Mouse (Mus musculus) mouse embryonic stem cell (cell line): ENCODE measurements around the gene Gm43191.

Experiments used
- in situ Hi-C, 2 experiments: fragments of 300-500 bp; cut with MboI; formaldehyde crosslinking; loops; 1 replicate in 1 of 2; 3 replicates in 1 of 2; pipeline ENCODE4 v1.14.3; 2019 to 2020; ENCODE audit warnings: low sequenced_read_pairs in 2 of 2, low pct_unique_long_range_greater_than_20kb in 1 of 2, mixed read lengths in 1 of 2; ENCODE audit not compliant: unreplicated experiment in 1 of 2

The Gm43191 gene

DNA sequence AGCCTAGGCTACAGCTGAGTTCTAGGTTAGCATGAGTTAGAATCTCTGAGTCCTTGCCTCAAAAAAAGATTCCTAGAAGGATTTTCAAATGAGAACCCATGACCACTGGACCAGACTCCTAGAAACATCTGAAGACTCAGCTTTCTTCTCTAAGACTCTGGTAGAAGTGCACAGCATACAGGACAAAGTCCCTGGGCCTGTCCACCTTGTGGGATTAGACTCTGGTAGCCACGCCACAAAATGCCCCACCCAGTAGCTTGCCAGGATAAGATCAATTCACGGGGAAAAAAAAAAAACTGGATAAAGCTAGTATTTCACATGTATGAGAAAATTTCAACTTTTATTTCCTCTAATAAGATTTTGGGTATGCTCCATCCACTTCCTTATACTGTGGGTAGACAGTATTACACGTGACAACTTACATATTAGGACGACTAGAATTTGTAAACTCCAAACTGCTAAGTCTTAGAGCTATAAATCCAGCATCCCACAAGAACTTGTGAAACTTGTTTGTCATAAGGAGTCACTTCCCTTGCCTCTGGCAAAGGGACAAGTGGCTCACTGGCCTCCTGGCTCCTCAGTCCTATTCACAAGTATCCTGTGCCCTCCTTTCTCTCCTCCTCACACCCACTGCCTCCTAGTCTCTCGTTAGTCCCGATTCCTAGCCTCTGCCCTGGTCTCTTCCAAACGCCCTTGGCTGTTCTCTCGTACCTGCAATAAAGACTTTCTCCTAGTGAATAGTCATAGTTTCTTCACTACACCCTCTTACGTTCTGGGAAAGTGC is 43.2 kb downstream of the Gm43191 start:
- in situ Hi-C loops, result no loop called here

DNA sequence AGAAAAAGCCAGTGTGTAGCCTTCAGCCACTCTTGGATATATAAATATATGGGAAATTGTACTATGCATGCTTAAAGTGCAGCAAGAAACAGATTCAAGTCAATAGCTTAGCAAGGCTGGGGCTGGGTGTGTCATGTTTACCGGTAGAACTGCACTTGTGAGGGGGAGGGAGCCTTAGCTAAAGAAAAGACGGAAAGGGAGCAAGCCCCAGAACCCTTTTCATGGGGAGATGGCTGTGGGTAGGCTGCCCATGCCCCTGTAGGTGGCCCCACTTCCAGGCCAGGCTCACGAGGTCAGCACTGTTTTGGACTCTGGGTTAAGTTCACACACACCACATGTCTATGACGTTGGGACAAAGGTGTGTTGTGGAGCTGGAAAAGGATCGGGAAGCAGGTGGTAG is 45.3 kb downstream of the Gm43191 start:
- in situ Hi-C loops, result no loop called here

DNA sequence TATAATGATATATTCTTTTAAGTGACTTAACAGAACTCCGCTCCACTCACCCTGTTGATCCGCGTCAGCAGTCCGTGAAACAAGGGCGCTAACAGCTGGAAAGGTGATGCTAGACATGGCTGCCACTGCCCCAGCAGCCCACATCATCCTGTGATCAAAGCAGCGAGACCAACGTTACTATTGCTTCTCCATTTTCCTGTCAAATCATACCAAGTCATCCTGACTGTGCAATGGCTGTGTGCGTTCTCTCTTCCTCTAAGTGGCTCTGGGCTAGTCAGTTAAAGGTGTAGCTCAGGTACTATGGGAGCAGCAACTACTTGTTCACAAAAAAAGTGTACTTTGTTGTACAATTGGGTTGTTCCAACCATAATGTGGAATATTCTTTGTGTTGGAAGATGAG is 46.2 kb downstream of the Gm43191 start:
- in situ Hi-C loops, result no loop called here

DNA sequence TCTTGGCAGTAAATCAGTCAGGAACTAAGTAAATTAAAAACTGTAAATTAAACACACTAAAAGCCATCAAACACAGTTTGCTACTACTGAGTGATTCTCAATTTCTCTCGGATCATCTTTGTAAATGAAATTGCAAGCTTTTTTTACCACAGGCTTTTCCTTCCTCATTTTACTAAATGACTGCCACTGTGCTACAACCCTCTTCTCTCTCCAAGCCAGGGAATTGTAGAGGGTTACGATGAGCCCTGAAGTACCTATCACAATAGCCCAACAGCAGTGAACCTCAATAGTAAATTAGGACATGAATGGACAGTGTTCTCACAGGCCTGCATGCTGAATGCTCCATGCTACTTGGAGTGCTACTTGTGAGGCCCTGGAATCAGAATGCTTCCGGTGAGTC is 47.0 kb downstream of the Gm43191 start:
- in situ Hi-C loops, result no loop called here

DNA sequence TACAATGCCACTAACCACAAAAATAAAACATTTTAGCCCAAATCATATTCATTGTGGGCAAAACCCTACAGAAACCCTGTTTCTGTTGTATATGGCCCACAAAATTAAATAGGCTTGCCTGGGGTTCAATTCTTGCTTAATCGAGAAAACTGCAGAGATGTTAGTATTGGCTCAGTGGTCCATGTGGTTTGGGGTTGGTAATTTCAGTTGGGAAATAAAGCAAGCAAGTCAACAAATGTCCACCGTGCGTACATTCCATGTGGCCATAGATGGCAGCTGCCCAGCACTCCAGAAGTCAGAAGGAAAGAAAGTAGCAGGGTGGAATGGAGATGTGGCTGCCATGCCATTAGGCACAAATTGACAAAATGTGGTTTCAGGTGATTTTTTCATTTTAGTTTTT is 48.1 kb downstream of the Gm43191 start:
- in situ Hi-C loops, result no loop called here

DNA sequence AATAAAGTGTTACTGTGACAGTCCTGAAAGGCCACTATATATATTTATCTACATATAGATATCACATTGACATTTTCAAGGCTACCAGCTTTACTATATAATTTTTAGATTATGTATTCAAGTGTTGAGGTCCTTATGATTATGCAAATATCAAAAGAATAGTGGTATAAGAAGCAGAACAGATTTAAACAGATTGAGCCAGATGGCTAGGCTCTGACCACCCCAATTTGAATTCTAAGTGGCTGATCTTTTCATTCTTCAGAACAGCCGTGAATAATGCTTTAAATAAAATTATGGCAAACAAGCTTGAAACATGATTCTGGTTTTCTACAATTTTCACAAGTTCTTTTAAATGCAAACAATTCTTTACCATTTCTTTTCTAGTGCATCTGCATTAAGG is 49.6 kb downstream of the Gm43191 start:
- in situ Hi-C loops, result no loop called here

DNA sequence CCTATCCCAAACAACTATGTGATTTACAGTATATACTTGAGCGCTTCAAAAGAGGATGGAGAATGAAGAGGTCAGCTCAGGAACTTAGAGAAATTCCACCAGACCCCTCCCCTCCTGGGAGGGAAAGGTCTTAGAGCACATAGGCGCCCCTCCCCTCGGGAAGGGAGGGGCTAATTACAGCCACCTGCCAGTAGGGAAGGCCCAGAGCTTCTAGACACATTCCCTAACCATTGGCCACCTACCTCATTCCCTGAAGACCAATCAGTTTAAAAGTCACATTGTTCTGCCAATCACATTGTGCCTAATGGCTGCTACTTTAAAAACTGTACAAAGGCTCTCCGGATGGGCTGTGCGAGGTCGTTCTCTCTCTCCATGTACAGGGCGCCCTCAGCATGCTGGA is 58.4 kb downstream of the Gm43191 start:
- in situ Hi-C loops, result no loop called here

DNA sequence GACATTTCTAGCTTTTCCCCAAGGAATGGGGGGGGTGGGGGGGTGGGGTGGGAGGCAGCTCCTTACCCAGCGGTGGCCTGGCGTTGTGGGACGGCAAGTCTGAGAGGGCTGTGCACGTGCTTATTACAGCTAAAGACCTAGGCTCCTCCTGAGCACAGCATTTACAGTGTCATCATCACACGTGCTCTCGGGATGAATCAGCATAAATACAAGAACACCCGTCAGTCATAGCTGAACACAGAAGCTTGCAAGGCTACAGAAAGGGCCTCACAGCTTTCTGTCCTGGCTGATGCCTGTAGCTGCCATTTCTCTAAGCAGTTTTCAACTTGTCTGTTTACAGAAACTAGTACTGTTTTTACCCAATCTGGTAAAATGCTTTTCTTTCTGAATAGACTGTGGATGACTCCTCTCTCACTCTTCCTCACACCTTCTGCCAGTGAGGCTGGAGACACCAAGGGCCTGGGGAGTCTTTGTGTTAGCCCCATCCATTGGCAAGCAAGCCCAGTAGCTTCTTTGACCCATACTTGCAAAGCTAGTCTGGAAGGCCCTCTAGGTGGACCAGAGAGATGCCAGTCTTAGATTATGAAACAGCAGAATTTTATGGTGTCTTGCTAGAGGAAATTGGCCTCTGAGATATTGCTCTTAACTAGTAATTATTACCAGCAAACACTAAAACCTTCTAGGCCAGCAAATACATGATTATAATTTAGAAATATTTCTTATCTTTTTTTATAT is 60.3 kb downstream of the Gm43191 start:
- in situ Hi-C loops, result no loop called here

DNA sequence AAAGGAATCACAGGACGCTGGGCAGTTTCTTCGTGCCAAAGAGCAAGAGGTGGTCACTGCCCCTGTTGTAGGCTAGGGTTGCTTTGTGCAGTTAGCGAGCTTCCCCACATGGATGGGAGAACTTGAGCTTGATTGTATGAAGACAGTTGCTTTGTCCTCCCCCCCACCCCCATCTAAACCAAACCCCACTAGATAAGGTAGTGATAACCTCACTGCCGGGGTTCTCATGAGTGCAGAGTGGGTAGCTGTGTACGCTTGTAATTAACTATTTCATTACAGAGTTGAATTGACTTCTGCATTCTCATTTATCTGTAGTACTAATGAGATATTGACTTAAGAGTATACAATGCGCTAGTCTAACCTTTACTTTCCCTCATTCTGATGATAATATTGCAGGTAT is 62.2 kb downstream of the Gm43191 start:
- in situ Hi-C loops, result no loop called here

DNA sequence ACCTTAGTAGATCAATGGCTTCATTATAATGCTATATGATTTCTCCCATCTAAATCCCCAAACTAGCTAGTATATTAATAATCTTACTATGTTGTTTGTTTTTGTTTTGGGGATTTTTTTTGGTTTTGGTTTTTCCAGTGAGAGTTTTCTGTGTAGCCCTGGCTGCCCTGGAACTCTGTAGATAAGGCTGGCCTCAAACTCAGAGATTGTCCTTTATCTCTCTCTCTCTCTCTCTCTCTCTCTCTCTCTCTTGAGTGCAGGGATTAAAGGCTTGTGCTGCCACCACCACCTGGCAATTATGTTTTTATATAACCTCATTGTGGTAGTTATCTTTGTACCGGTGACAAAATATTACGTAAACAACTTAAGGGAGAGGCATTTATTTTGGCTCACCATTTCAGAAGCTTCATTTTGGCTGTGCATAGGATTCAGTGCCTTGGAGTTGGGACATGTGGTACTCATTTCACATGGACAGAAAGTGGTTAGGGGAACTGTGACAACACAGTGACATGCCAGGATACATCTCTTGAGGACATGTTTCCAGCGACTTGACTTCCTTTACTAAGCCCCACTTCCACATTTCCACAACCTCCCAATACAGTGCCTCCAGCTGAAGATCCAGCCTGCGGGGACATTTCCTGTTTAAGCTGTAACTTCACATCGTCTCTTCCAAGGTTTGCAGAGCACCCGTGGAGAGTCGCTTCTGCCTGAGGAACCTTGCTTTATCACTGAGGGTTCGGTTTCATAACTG is 65.6 kb downstream of the Gm43191 start:
- in situ Hi-C loops, result no loop called here

DNA sequence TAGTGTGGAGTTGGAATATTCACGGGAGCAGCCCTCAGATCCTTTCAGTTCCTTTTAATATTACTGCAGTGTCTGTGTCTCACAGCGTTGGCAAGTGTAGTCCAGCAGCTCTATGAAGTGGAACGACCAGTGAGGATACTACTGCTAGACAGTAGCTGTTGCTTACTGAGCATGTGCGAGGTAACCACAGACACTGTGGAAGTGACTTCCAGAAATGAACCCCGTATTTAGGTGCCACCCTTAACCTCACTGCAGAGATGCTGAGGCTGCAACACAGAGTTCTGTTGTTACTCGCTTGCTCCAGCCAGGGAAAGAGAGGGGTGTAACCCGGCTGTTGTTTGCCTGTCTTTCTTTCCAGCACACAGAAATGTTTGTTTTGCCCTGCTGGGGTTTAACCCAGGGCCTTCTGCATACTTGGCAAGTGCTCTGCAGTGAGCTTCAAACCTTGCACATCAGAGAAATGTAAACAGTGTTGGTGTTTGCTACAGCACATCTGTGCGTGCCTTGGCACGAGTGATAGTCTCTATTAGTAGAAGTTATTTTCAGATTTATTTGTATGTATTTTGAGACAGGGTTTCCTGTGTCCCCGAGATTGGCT is 66.7 kb downstream of the Gm43191 start, which contains the start of gene Trmt13:
Trmt13 (minus strand) TSS at position 293 of the 598 bp plus-strand sequence.
- in situ Hi-C loops, result no loop called here

DNA sequence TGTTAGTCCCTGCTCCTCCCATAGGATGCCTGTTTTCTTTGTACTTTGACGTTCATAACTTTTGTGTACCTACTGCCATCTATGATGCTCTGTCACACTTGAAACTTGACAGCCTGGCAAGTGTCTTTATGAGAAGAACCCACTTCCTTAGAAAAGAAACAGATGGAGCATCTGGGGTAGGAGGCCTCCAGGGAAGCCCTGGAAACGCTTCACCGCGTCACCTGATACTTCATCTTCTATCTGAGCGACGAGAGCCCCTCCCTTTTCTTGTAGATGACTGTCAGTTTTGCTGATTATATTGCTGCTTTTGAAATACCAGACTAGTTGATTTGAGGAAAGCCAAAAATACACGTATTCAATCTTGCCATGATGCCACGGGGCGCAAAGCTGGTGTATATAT is 76.5 kb downstream of the Gm43191 start:
- in situ Hi-C loops, result no loop called here

DNA sequence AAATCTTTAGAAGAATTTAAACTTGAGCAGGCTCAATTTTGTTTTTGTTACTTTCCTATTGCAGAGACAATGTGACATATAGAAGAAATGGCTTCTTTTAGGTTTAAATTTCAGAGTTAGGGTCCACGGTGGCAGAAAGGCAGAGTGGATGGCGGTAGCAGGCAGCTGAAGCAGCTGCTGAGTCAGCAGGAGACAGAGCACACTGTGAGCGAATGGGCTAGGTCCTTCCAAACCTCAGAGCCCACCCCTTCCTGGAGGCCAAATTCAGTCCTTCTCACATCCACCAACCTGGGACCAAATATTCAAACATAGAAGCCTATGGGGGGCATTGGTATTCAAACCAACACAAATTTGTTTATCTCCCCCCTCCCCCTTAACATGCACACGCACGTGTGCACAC is 79.3 kb downstream of the Gm43191 start:
- in situ Hi-C loops, result no loop called here

DNA sequence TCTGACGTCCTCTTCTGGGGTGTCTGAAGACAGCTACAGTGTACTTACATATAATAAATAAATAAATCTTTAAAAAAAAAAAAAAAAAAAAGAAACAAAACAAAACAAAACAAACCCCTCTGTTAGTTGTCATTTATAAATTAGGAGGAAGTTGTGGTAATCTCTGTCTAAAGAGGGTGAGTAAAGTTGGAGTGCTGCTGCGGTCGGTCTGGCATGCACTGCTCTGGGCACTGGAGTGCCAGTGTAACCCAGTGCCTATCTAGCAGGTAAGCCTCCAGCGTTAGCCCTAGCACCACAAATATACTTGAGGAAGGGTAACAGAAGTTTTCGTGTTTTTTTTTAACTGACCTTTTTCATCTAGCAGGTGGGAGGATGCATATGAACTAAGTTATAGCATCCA is 80.1 kb downstream of the Gm43191 start:
- in situ Hi-C loops, result no loop called here

DNA sequence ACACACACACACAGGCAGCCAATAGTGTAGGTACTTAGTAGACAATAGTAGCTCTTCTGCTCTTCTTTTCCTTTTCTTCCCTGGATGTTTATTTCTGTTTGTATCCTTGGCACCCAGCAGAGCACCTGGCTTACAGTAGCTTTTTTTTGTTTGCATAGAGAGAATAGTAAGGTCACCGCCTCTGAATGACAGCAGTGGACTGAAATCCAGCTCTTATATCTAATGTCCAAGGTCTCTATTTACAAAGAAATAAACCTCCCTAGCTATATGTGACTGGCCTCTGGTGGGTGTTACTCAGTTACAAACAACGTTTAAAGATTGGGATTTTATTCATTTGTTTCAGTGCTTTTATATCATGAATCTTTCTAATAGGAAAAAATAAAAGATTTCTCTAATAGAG is 81.4 kb downstream of the Gm43191 start:
- in situ Hi-C loops, result loop anchor here (25.0 kb wide), 1 partner anchor 262 kb away; no protein-coding TSS in a partner anchor

DNA sequence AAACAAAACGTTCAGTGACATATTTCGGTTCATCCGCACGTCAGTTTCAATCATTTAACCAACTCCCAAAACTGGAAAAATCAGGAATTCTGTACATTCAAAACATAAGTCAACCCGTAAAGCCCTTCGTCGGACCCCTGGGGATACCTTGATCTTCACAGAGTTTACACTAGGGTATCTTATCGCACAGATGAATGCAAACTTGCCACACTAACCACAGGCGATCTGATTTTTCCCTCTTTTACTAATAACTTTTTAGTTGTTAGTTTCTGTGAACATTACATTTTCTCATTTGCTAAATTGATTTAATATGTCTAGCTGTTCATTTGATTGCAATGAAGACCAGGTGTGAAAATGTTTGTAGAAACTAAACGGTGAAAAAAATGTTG is 85.5 kb downstream of the Gm43191 start:
- in situ Hi-C loops, result loop anchor here (25.0 kb wide), 1 partner anchor 258 kb away; no protein-coding TSS in a partner anchor

DNA sequence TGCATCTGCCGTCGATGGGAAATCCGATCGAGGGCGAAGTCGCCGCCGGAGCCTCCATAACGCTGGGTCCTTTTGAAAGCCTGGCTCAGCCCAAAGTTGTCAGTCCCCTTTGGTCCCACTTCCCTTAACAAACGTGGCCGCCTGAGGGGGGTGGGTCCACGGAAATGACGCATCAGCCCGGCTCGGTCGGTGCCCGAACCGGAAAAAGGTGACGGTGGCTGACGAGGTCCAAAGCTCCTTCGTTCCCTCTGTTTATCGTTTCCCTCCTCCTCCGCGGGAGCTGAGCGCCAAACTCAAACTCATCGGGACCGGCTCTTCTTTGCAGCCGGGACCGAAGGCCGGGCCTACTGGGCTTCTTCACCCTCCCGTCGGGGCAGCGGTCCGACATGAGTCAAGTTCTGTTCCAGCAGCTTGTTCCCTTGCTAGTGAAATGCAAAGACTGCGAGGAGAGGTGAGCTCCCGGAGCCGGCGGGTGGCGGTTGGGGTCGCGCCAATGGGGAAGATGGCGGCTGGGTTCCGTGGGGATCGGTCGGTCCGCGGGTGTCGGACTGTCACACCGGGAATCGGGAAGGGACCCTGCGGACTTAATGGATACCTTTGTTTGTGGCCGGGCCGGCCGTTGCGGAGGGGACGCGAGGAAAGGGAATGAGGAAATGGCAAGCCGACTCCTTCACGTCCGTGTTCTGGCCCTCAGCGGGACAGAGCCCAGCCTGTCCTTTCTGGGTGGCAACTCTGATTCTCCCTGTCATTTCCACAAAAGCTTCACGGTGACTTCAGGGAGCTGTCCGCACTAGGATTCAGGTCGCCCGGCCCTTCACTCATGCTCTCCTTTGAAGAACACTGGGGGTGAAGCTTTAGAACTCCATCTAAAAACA is 86.1 kb downstream of the Gm43191 start, which contains the start of gene Sass6:
Sass6 (plus strand) TSS at position 255 of the 875 bp plus-strand sequence.
- in situ Hi-C loops, result loop anchor here (25.0 kb wide), 1 partner anchor 258 kb away; no protein-coding TSS in a partner anchor
